Mouse (Mus musculus): ENCODE measurements around the gene Nemp1. TPM values are rescaled to one million over a fixed set of nuclear protein-coding genes. Genes with fewer than 3 reads are reported as not detected.

The Nemp1 gene
- polyA plus RNA-seq, 1 experiment from 2014 or later = 12.6 TPM

- 53% methylated on average over 2 of the region's 2 CpGs for WGBS
- no peaks in the 10 kb centered on the region for H3K9me3 ChIP-seq (ENCODE audit: control insufficient read depth, low read length)
- H3K4me2 ChIP-seq (ENCODE audit: low read depth, low read length) = no peak within 1 kb of the TSS
- no peak for ATAC-seq (ENCODE audit: low read depth)
- no peaks in the 10 kb centered on the region; the same call in 1 of the 2 replicates for H3K4me1 ChIP-seq (replicated peaks; ENCODE audit: control insufficient read depth, insufficient read depth, low read length)
- H3K36me3 ChIP-seq (ENCODE audit: control insufficient read depth, insufficient read depth, low read length) = no peaks in the 10 kb centered on the region
- H3K9ac ChIP-seq (ENCODE audit: low read length) = no peak within 1 kb of the TSS
- H3K27me3 ChIP-seq (ENCODE audit: control insufficient read depth, insufficient read depth, low read depth, low read length) = no peaks in the 10 kb centered on the region
- H3K4me3 ChIP-seq (ENCODE audit: low read length) = no peak within 1 kb of the TSS
- H3K27ac ChIP-seq (ENCODE audit: low read length) = no peak within 1 kb of the TSS
These were observed 38.1 kb downstream of the Nemp1 start, which contains the start of gene Myo1a for GRCm38 (mm10) chr10:127704766-127705220. Gene Myo1a, plus strand, starts transcription at chr10:127705170.

GRCm38 (mm10) chr10:127705783-127706182, 39.1 kb downstream of the Nemp1 start:
- 90% methylated on average over 4 of the region's 4 CpGs for WGBS
- no peaks in the 10 kb centered on the region for H3K27me3 ChIP-seq (ENCODE audit: control insufficient read depth, insufficient read depth, low read depth, low read length)
- ATAC-seq (ENCODE audit: low read depth) = no peak
- H3K4me1 ChIP-seq (replicated peaks; ENCODE audit: control insufficient read depth, insufficient read depth, low read length) = no peaks in the 10 kb centered on the region; the same call in 1 of the 2 replicates
- no peak overlapping the region for H3K4me2 ChIP-seq (ENCODE audit: low read depth, low read length)
- H3K36me3 ChIP-seq (ENCODE audit: control insufficient read depth, insufficient read depth, low read length) = no peaks in the 10 kb centered on the region
- H3K9ac ChIP-seq (ENCODE audit: low read length) = no peak overlapping the region
- H3K9me3 ChIP-seq (ENCODE audit: control insufficient read depth, low read length) = no peaks in the 10 kb centered on the region
- H3K4me3 ChIP-seq (ENCODE audit: low read length) = no peak overlapping the region
- no peak overlapping the region for H3K27ac ChIP-seq (ENCODE audit: low read length)

- no peak overlapping the region for H3K9ac ChIP-seq (ENCODE audit: low read length)
- H3K4me1 ChIP-seq (replicated peaks; ENCODE audit: control insufficient read depth, insufficient read depth, low read length) = no peaks in the 10 kb centered on the region; the same call in 1 of the 2 replicates
- H3K4me2 ChIP-seq (ENCODE audit: low read depth, low read length) = no peak overlapping the region
- no peaks in the 10 kb centered on the region for H3K27me3 ChIP-seq (ENCODE audit: control insufficient read depth, insufficient read depth, low read depth, low read length)
- no peaks in the 10 kb centered on the region for H3K9me3 ChIP-seq (ENCODE audit: control insufficient read depth, low read length)
- H3K36me3 ChIP-seq (ENCODE audit: control insufficient read depth, insufficient read depth, low read length) = no peaks in the 10 kb centered on the region
- 0 out of 2 replicates have a peak, but pooled peaks have one; percentile 10 for ATAC-seq (ENCODE audit: low read depth)
- WGBS = 59% methylated on average over 7 of the region's 7 CpGs
- no peak overlapping the region for H3K4me3 ChIP-seq (ENCODE audit: low read length)
- H3K27ac ChIP-seq (ENCODE audit: low read length) = no peak overlapping the region
These were observed 41.0 kb downstream of the Nemp1 start for GRCm38 (mm10) chr10:127707721-127708120.

GRCm38 (mm10) chr10:127708850-127709370, 42.2 kb downstream of the Nemp1 start:
- Histone ChIP-seq H3K36me3 (ENCODE audit: control insufficient read depth, insufficient read depth, low read length) (no peaks in the 10 kb centered on the region), H3K27ac (ENCODE audit: low read length) (no peak overlapping the region), H3K9ac (ENCODE audit: low read length) (no peak overlapping the region), H3K9me3 (ENCODE audit: control insufficient read depth, low read length) (no peaks in the 10 kb centered on the region), H3K4me2 (ENCODE audit: low read depth, low read length) (no peak overlapping the region), H3K4me1 (replicated peaks; ENCODE audit: control insufficient read depth, insufficient read depth, low read length) (no peaks in the 10 kb centered on the region; the same call in 1 of the 2 replicates), H3K27me3 (ENCODE audit: control insufficient read depth, insufficient read depth, low read depth, low read length) (no peaks in the 10 kb centered on the region), H3K4me3 (ENCODE audit: low read length) (no peak overlapping the region)
- no peak for ATAC-seq (ENCODE audit: low read depth)
- WGBS = 77% methylated on average over 3 of the region's 3 CpGs

- WGBS = 58% methylated on average over 13 of the region's 13 CpGs
These were observed 43.6 kb downstream of the Nemp1 start for GRCm38 (mm10) chr10:127710331-127710730.

GRCm38 (mm10) chr10:127712736-127713135, 46.0 kb downstream of the Nemp1 start:
- no peak overlapping the region for H3K27ac ChIP-seq (ENCODE audit: low read length)
- no peaks in the 10 kb centered on the region for H3K36me3 ChIP-seq (ENCODE audit: control insufficient read depth, insufficient read depth, low read length)
- ATAC-seq (ENCODE audit: low read depth) = no peak
- 77% methylated on average over 6 of the region's 6 CpGs for WGBS
- no peak overlapping the region for H3K9ac ChIP-seq (ENCODE audit: low read length)
- H3K27me3 ChIP-seq (ENCODE audit: control insufficient read depth, insufficient read depth, low read depth, low read length) = no peaks in the 10 kb centered on the region
- H3K4me1 ChIP-seq (replicated peaks; ENCODE audit: control insufficient read depth, insufficient read depth, low read length) = no peaks in the 10 kb centered on the region; the same call in 1 of the 2 replicates
- no peaks in the 10 kb centered on the region for H3K9me3 ChIP-seq (ENCODE audit: control insufficient read depth, low read length)
- no peak overlapping the region for H3K4me2 ChIP-seq (ENCODE audit: low read depth, low read length)
- no peak overlapping the region for H3K4me3 ChIP-seq (ENCODE audit: low read length)

More at GRCm38 (mm10) chr10:127710331-127710730, 43.6 kb downstream of the Nemp1 start:
- H3K9ac ChIP-seq (ENCODE audit: low read length) = no peak overlapping the region
- H3K9me3 ChIP-seq (ENCODE audit: control insufficient read depth, low read length) = no peaks in the 10 kb centered on the region
- H3K27me3 ChIP-seq (ENCODE audit: control insufficient read depth, insufficient read depth, low read depth, low read length) = no peaks in the 10 kb centered on the region
- no peak for ATAC-seq (ENCODE audit: low read depth)
- no peaks in the 10 kb centered on the region for H3K36me3 ChIP-seq (ENCODE audit: control insufficient read depth, insufficient read depth, low read length)
- H3K4me2 ChIP-seq (ENCODE audit: low read depth, low read length) = no peak overlapping the region
- no peak overlapping the region for H3K27ac ChIP-seq (ENCODE audit: low read length)
- no peak overlapping the region for H3K4me3 ChIP-seq (ENCODE audit: low read length)
- H3K4me1 ChIP-seq (replicated peaks; ENCODE audit: control insufficient read depth, insufficient read depth, low read length) = no peaks in the 10 kb centered on the region; the same call in 1 of the 2 replicates

GRCm38 (mm10) chr10:127721671-127722418, 55.1 kb downstream of the Nemp1 start:
- H3K27me3 ChIP-seq (ENCODE audit: control insufficient read depth, insufficient read depth, low read depth, low read length) = peaks cover 8% of the 10 kb centered on the region
- ATAC-seq (ENCODE audit: low read depth) = peak; percentile 42; the same call in 1 of the 2 replicates
- H3K4me2 ChIP-seq (ENCODE audit: low read depth, low read length) = peak overlapping the region; percentile 45
- no peaks in the 10 kb centered on the region for H3K9me3 ChIP-seq (ENCODE audit: control insufficient read depth, low read length)
- no peak overlapping the region for H3K27ac ChIP-seq (ENCODE audit: low read length)
- H3K4me3 ChIP-seq (ENCODE audit: low read length) = peak overlapping the region; percentile 22; the same call in 1 of the 2 replicates
- H3K4me1 ChIP-seq (replicated peaks; ENCODE audit: control insufficient read depth, insufficient read depth, low read length) = peaks cover 8% of the 10 kb centered on the region
- H3K36me3 ChIP-seq (ENCODE audit: control insufficient read depth, insufficient read depth, low read length) = no peaks in the 10 kb centered on the region
- WGBS = 18% methylated on average over 20 of the region's 20 CpGs
- peak overlapping the region; percentile 55 for H3K9ac ChIP-seq (ENCODE audit: low read length)

- Histone ChIP-seq H3K27ac (ENCODE audit: low read length) (no peak within 1 kb of the TSS), H3K4me3 (ENCODE audit: low read length) (no peak within 1 kb of the TSS), H3K36me3 (ENCODE audit: control insufficient read depth, insufficient read depth, low read length) (no peaks in the 10 kb centered on the region), H3K9ac (ENCODE audit: low read length) (no peak within 1 kb of the TSS), H3K4me2 (ENCODE audit: low read depth, low read length) (no peak within 1 kb of the TSS), H3K27me3 (ENCODE audit: control insufficient read depth, insufficient read depth, low read depth, low read length) (peaks cover 8% of the 10 kb centered on the region), H3K4me1 (replicated peaks; ENCODE audit: control insufficient read depth, insufficient read depth, low read length) (peaks cover 8% of the 10 kb centered on the region), H3K9me3 (ENCODE audit: control insufficient read depth, low read length) (no peaks in the 10 kb centered on the region)
- ATAC-seq (ENCODE audit: low read depth) = no peak
- WGBS = 79% methylated on average over 3 of the region's 3 CpGs
These were observed 57.5 kb downstream of the Nemp1 start, which contains the start of gene Tac2 for GRCm38 (mm10) chr10:127724178-127724577. Gene Tac2, plus strand, starts transcription at chr10:127724478.

- H3K4me2 ChIP-seq (ENCODE audit: low read depth, low read length) = no peak overlapping the region
- H3K4me1 ChIP-seq (replicated peaks; ENCODE audit: control insufficient read depth, insufficient read depth, low read length) = peaks cover 8% of the 10 kb centered on the region
- H3K9me3 ChIP-seq (ENCODE audit: control insufficient read depth, low read length) = no peaks in the 10 kb centered on the region
- H3K27me3 ChIP-seq (ENCODE audit: control insufficient read depth, insufficient read depth, low read depth, low read length) = peaks cover 8% of the 10 kb centered on the region
- WGBS = 71% methylated on average over 4 of the region's 4 CpGs
- H3K9ac ChIP-seq (ENCODE audit: low read length) = no peak overlapping the region
- H3K27ac ChIP-seq (ENCODE audit: low read length) = no peak overlapping the region
- H3K36me3 ChIP-seq (ENCODE audit: control insufficient read depth, insufficient read depth, low read length) = no peaks in the 10 kb centered on the region
- H3K4me3 ChIP-seq (ENCODE audit: low read length) = no peak overlapping the region
- ATAC-seq (ENCODE audit: low read depth) = no peak
These were observed 58.4 kb downstream of the Nemp1 start for GRCm38 (mm10) chr10:127725136-127725535.
